ENCODE assay signal across 28 mouse cellular contexts in the genomic region with DNA sequence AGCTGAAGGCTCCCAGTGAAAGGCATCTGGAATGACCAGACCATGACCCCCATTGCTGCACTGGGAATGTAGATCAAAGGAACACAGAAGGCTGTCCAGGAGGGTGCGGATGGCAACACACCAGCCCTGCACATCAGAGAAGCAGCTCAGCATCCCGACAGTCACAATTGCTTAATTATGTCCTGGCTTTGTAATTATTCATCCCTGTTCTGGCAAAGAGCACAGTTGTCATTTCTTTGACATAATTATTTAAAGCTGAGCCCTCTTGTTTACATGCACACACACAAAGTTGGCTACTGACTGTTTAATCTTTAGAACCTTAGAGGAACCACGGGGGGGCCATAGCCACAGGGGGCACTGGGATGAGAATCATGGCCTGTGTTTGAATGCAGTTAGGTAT.
DNase-seq lines count a peak whose midpoint lies in the region; ATAC-seq and TF ChIP-seq lines count a peak whose summit lies in the region.
"Had no signal": no experiment of that assay in that cellular context is flagged by ENCODE, and none has a peak within 500 bp of the region (broad histone marks: within the 10 kb centered on the region; RNA-seq: fewer than 3 reads in every experiment).

No protein-coding gene starts in this region.

- no peaks in the 10 kb centered on the region for H3K27me3 ChIP-seq in heart, embryonic 10.5 days (ENCODE audit: insufficient read depth, poor library complexity, severe bottlenecking)
- H3K27me3 ChIP-seq in midbrain, postnatal 0 days (ENCODE audit: insufficient read depth, low read length): no peaks in the 10 kb centered on the region; the same call in 1 of the 2 replicates
- no peaks in the 10 kb centered on the region for H3K27me3 ChIP-seq in midbrain, embryonic 16.5 days (ENCODE audit: control insufficient read depth, insufficient read depth, low read depth, low read length)
- H3K27me3 ChIP-seq: embryonic facial prominence, embryonic 13.5 days; heart, embryonic 13.5 days; hindbrain, embryonic 12.5 days; hindbrain, embryonic 15.5 days; intestine, embryonic 15.5 days had no signal

- no peak for TF ChIP-seq CTCF in midbrain, postnatal 0 days (IDR thresholded peaks at IDR 0.05)
- no peak for TF ChIP-seq CTCF in brain, embryonic 14.5 days (IDR thresholded peaks at IDR 0.05; ENCODE audit: borderline replicate concordance, extremely low read depth, insufficient read depth, insufficient read length)

- no peak for ATAC-seq in midbrain, postnatal 0 days (ENCODE audit: low FRiP score)
- ATAC-seq in midbrain, embryonic 16.5 days: no peak
- ATAC-seq: activated CD4-positive, CD25-positive, alpha-beta regulatory T cell, adult 4 months; CD4-positive, CD25-positive, alpha-beta regulatory T cell, adult 4 months; forebrain, embryonic 13.5 days; forebrain, postnatal 0 days; intestine, embryonic 15.5 days had no signal

- no peak overlapping the region for H3K27ac ChIP-seq in heart, embryonic 10.5 days
- H3K27ac ChIP-seq in midbrain, postnatal 0 days (ENCODE audit: low read depth, low read length): no peak overlapping the region
- H3K27ac ChIP-seq in midbrain, embryonic 16.5 days (ENCODE audit: low read length): no peak overlapping the region
- H3K27ac ChIP-seq: embryonic facial prominence, embryonic 10.5 days; embryonic facial prominence, embryonic 13.5 days; forebrain, embryonic 13.5 days; gastrocnemius, adult 2 months; heart, embryonic 13.5 days; hindbrain, embryonic 12.5 days; hindbrain, embryonic 15.5 days; intestine, embryonic 15.5 days had no signal

- no peak overlapping the region for H3K9ac ChIP-seq in midbrain, postnatal 0 days (replicated peaks; ENCODE audit: low read length, poor library complexity, severe bottlenecking)
- H3K9ac ChIP-seq in midbrain, embryonic 16.5 days (ENCODE audit: low read depth, low read length): no peak overlapping the region
- H3K9ac ChIP-seq: embryonic facial prominence, embryonic 13.5 days; forebrain, embryonic 13.5 days; forebrain, postnatal 0 days; heart, embryonic 13.5 days; hindbrain, embryonic 12.5 days; hindbrain, embryonic 15.5 days; intestine, embryonic 15.5 days had no signal

- WGBS in heart, embryonic 10.5 days: 58% methylated on average over 3 of the region's 3 CpGs
- WGBS in midbrain, postnatal 0 days: 21% methylated on average over 3 of the region's 3 CpGs
- WGBS in midbrain, embryonic 16.5 days: 16% methylated on average over 3 of the region's 3 CpGs

- peaks cover 13% of the 10 kb centered on the region for H3K4me1 ChIP-seq in heart, embryonic 10.5 days
- H3K4me1 ChIP-seq in midbrain, postnatal 0 days (ENCODE audit: insufficient read depth, low read length): peaks cover 3% of the 10 kb centered on the region; the same call in 1 of the 2 replicates
- H3K4me1 ChIP-seq in midbrain, embryonic 16.5 days (ENCODE audit: control insufficient read depth, insufficient read depth, low read length): no peaks in the 10 kb centered on the region
- H3K4me1 ChIP-seq: intestine, embryonic 15.5 days had no signal

- H3K4me3 ChIP-seq in heart, embryonic 10.5 days: no peak overlapping the region
- H3K4me3 ChIP-seq in midbrain, postnatal 0 days (ENCODE audit: low read depth, low read length): no peak overlapping the region
- no peak overlapping the region for H3K4me3 ChIP-seq in midbrain, embryonic 16.5 days (ENCODE audit: low read depth, low read length)
- H3K4me3 ChIP-seq: embryonic facial prominence, embryonic 10.5 days; embryonic facial prominence, embryonic 13.5 days; erythroblast, embryonic 14.5 days; forebrain, embryonic 13.5 days; gastrocnemius, adult 2 months; heart, embryonic 13.5 days; hindbrain, embryonic 12.5 days; hindbrain, embryonic 15.5 days; intestine, embryonic 15.5 days had no signal

- H3K9me3 ChIP-seq in heart, embryonic 10.5 days: no peaks in the 10 kb centered on the region
- H3K9me3 ChIP-seq in midbrain, postnatal 0 days (ENCODE audit: low read length): no peaks in the 10 kb centered on the region
- no peaks in the 10 kb centered on the region for H3K9me3 ChIP-seq in midbrain, embryonic 16.5 days (replicated peaks; ENCODE audit: control insufficient read depth, low read length, poor library complexity, severe bottlenecking)
- H3K9me3 ChIP-seq: embryonic facial prominence, embryonic 10.5 days; embryonic facial prominence, embryonic 13.5 days; forebrain, embryonic 13.5 days; hindbrain, embryonic 12.5 days; hindbrain, embryonic 15.5 days; intestine, embryonic 15.5 days had no signal

- peak; percentile 44 for DNase-seq in heart, adult 11 months
- no peak for DNase-seq in heart, embryonic 10.5 days (ENCODE audit: low spot score)
- DNase-seq in midbrain, postnatal 0 days (ENCODE audit: low spot score): peak; percentile 36
- DNase-seq in brain, embryonic 14.5 days (ENCODE audit: low read depth): peak; percentile 63
- no peak for DNase-seq in layer of hippocampus, adult 8-10 months (ENCODE audit: low spot score in 2 of 2)
- DNase-seq: adrenal gland, adult 8-10 months; adrenal gland, postnatal 25 days; cerebellum, adult 18-20 months; cerebellum, adult 9-10 months; cerebellum, postnatal 14 days; embryo, embryonic 11 days; forebrain, postnatal 0 days; gastrocnemius, adult 2 months; gastrocnemius, postnatal 14 days; heart, adult 18-20 months; heart, postnatal 14 days; heart, postnatal 4 days had no signal

- no peaks in the 10 kb centered on the region for H3K36me3 ChIP-seq in heart, embryonic 10.5 days
- no peaks in the 10 kb centered on the region for H3K36me3 ChIP-seq in midbrain, postnatal 0 days (ENCODE audit: insufficient read depth, low read length)
- H3K36me3 ChIP-seq in midbrain, embryonic 16.5 days (ENCODE audit: control insufficient read depth, insufficient read depth, low read length): no peaks in the 10 kb centered on the region
- H3K36me3 ChIP-seq: embryonic facial prominence, embryonic 10.5 days; embryonic facial prominence, embryonic 13.5 days; heart, embryonic 13.5 days; hindbrain, embryonic 12.5 days; hindbrain, embryonic 15.5 days; intestine, embryonic 15.5 days had no signal

- no peak overlapping the region for H3K4me2 ChIP-seq in midbrain, postnatal 0 days (ENCODE audit: low read depth, low read length, poor library complexity, severe bottlenecking)
- no peak overlapping the region for H3K4me2 ChIP-seq in midbrain, embryonic 16.5 days (ENCODE audit: low read length)
- H3K4me2 ChIP-seq: embryonic facial prominence, embryonic 13.5 days; forebrain, embryonic 13.5 days; heart, embryonic 13.5 days; hindbrain, embryonic 12.5 days; hindbrain, embryonic 15.5 days; intestine, embryonic 15.5 days had no signal

- no peak for TF ChIP-seq POLR2A in brain, embryonic 14.5 days (IDR thresholded peaks at IDR 0.05; ENCODE audit: borderline replicate concordance, extremely low read depth, insufficient read depth, insufficient read length, poor library complexity, severe bottlenecking)

Comparison
In these comparisons a context has a peak if more than half of its experiments do, and no peak if none do; other contexts are left out.
1. DNase-seq: peak in heart, adult 11 months (single experiment), midbrain, postnatal 0 days (single experiment) and brain, embryonic 14.5 days (single experiment); none in heart, embryonic 10.5 days (single experiment) and layer of hippocampus, adult 8-10 months (0 of 2).